Mouse (Mus musculus) c-Kit-positive CD71-positive TER-119-negative erythroid progenitor cells, embryonic 14.5 days (primary cell): ENCODE data around the gene Fam13a.

Source experiments
- DNase-seq: peaks from one replicate; pipeline ENCODE4 v3.0.0-alpha.2; 2013; ENCODE audit warnings: low read depth

Fam13a gene

GRCm38 (mm10) chr6:59024164-59024724 lies at the start of gene Fam13a:
Fam13a (minus strand) TSS chr6:59024549.
- DNase-seq, result peak; percentile 59

- DNase-seq, result no peak
These were observed 48.0 kb upstream of the Fam13a start for GRCm38 (mm10) chr6:59072096-59073060.

- no peak for DNase-seq
These were observed 47.3 kb upstream of the Fam13a start for GRCm38 (mm10) chr6:59071691-59072090.

- no peak for DNase-seq
These were observed 43.8 kb upstream of the Fam13a start for GRCm38 (mm10) chr6:59068187-59068586.

- no peak for DNase-seq
These were observed 40.1 kb upstream of the Fam13a start for GRCm38 (mm10) chr6:59064440-59064839.

- DNase-seq, result no peak
These were observed 28.9 kb upstream of the Fam13a start for GRCm38 (mm10) chr6:59053232-59053631.

- DNase-seq, result no peak
These were observed 15.4 kb upstream of the Fam13a start for GRCm38 (mm10) chr6:59039719-59040118.

- DNase-seq, result no peak
These were observed 8.4 kb upstream of the Fam13a start for GRCm38 (mm10) chr6:59032748-59033147.

- no peak for DNase-seq
These were observed 7.2 kb upstream of the Fam13a start for GRCm38 (mm10) chr6:59031539-59031938.

GRCm38 (mm10) chr6:59030667-59031066 lies 6.3 kb upstream of the Fam13a start:
- DNase-seq, result no peak

- no peak for DNase-seq
These were observed 5.7 kb upstream of the Fam13a start for GRCm38 (mm10) chr6:59030037-59030436.

- no peak for DNase-seq
These were observed 4.5 kb upstream of the Fam13a start for GRCm38 (mm10) chr6:59028871-59029270.

GRCm38 (mm10) chr6:59024806-59025205 lies 457 bp upstream of the Fam13a start:
- DNase-seq, result no peak

GRCm38 (mm10) chr6:59023455-59024163 lies 740 bp downstream of the Fam13a start:
- DNase-seq, result no peak

- no peak for DNase-seq
These were observed 1.7 kb downstream of the Fam13a start for GRCm38 (mm10) chr6:59022621-59023020.

- no peak for DNase-seq
These were observed 4.0 kb downstream of the Fam13a start for GRCm38 (mm10) chr6:59020346-59020745.

GRCm38 (mm10) chr6:59019847-59020246 lies 4.5 kb downstream of the Fam13a start:
- no peak for DNase-seq

GRCm38 (mm10) chr6:59016336-59016832 lies 8.0 kb downstream of the Fam13a start:
- DNase-seq, result no peak

- DNase-seq, result no peak
These were observed 9.6 kb downstream of the Fam13a start for GRCm38 (mm10) chr6:59014760-59015159.

- DNase-seq, result no peak
These were observed 10.1 kb downstream of the Fam13a start for GRCm38 (mm10) chr6:59014088-59014759.

GRCm38 (mm10) chr6:59010792-59011191 lies 13.6 kb downstream of the Fam13a start:
- DNase-seq, result no peak

GRCm38 (mm10) chr6:59004630-59005029 lies 19.7 kb downstream of the Fam13a start:
- DNase-seq, result no peak
